28 mouse cellular contexts compared by ENCODE assay signal in genomic region chr5:17720011-17720410, GRCm38 (mm10).
A peak's percentile ranks its signal among the peaks of the same experiment; 100 is the strongest.
DNase-seq lines count a peak whose midpoint lies in the region; ATAC-seq and TF ChIP-seq lines count a peak whose summit lies in the region.
"Had no signal": no experiment of that assay in that cellular context is flagged by ENCODE, and none has a peak within 500 bp of the region (broad histone marks: within the 10 kb centered on the region; RNA-seq: fewer than 3 reads in every experiment).

No protein-coding gene starts in this region.

- no peak overlapping the region for H3K4me2 ChIP-seq in midbrain, embryonic 14.5 days (ENCODE audit: low read length)
- no peak overlapping the region for H3K4me2 ChIP-seq in midbrain, embryonic 16.5 days (ENCODE audit: low read length)
- H3K4me2 ChIP-seq: embryonic facial prominence, embryonic 15.5 days; hindbrain, embryonic 12.5 days; intestine, embryonic 15.5 days; liver, embryonic 13.5 days; midbrain, embryonic 15.5 days; neural tube, embryonic 12.5 days had no signal

- POLR2A ChIA-PET in Patski (lab: Charles Lee), result no interaction called here

- intact Hi-C loops in gastrocnemius, postnatal 14 days (cut with DNase I; ENCODE audit: low total_unique reads), result no loop called here
- intact Hi-C loops in heart, postnatal 10 days (cut with DNase I), result no loop called here
- intact Hi-C loops in heart, postnatal 25 days (cut with DNase I), result no loop called here

- DNase-seq in midbrain, embryonic 14.5 days, result peak; percentile 3
- DNase-seq in Patski (ENCODE audit: low read depth, low spot score), result peak; percentile 75
- DNase-seq in gastrocnemius, postnatal 14 days, result peak; percentile 27
- no peak for DNase-seq in heart, postnatal 10 days
- DNase-seq in left cerebral cortex, adult 9 months (ENCODE audit: low spot score in 2 of 2), result no peak
- DNase-seq in heart, postnatal 25 days (ENCODE audit: low spot score), result no peak
- DNase-seq: adrenal gland, postnatal 10 days; B cell, adult 2 months; cerebellum, adult 11 months; cerebellum, adult 9-10 months; cerebellum, postnatal 36 days; heart, postnatal 36 days; kidney, adult 2 months; kidney, postnatal 4 days; left cerebral cortex, postnatal 4 days; liver, embryonic 13.5 days; lung, postnatal 14 days; thymus, adult 2 months; thymus, postnatal 36 days had no signal

- H3K4me1 ChIP-seq in midbrain, embryonic 14.5 days (ENCODE audit: control insufficient read depth, insufficient read depth, low read length), result no peaks in the 10 kb centered on the region
- peaks cover 4% of the 10 kb centered on the region; the same call in 1 of the 2 replicates for H3K4me1 ChIP-seq in midbrain, embryonic 16.5 days (ENCODE audit: control insufficient read depth, insufficient read depth, low read length)
- H3K4me1 ChIP-seq: embryonic facial prominence, embryonic 15.5 days; hindbrain, embryonic 12.5 days; intestine, embryonic 15.5 days; liver, embryonic 13.5 days had no signal

- ATAC-seq in midbrain, embryonic 14.5 days (ENCODE audit: low FRiP score, low TSS enrichment), result no peak
- no peak for ATAC-seq in midbrain, embryonic 16.5 days
- ATAC-seq in Patski, result peak; percentile 99
- ATAC-seq: forebrain, embryonic 14.5 days; hindbrain, postnatal 0 days; intestine, embryonic 15.5 days; midbrain, embryonic 15.5 days had no signal

- in situ Hi-C loops in Patski (cut with MboI; ENCODE audit: low pct_unique_long_range_greater_than_20kb), result no loop called here

- H3K4me3 ChIP-seq in midbrain, embryonic 14.5 days (replicated peaks; ENCODE audit: low read depth, low read length), result no peak overlapping the region
- H3K4me3 ChIP-seq in midbrain, embryonic 16.5 days (ENCODE audit: low read depth, low read length), result no peak overlapping the region
- H3K4me3 ChIP-seq: embryonic facial prominence, embryonic 15.5 days; hindbrain, embryonic 12.5 days; intestine, embryonic 15.5 days; liver, embryonic 13.5 days; midbrain, embryonic 15.5 days; neural tube, embryonic 12.5 days had no signal

- no peaks in the 10 kb centered on the region for H3K36me3 ChIP-seq in midbrain, embryonic 14.5 days (ENCODE audit: control insufficient read depth, insufficient read depth, low read length)
- H3K36me3 ChIP-seq in midbrain, embryonic 16.5 days (ENCODE audit: control insufficient read depth, insufficient read depth, low read length), result no peaks in the 10 kb centered on the region
- H3K36me3 ChIP-seq: embryonic facial prominence, embryonic 15.5 days; hindbrain, embryonic 12.5 days; intestine, embryonic 15.5 days; liver, embryonic 13.5 days; midbrain, embryonic 15.5 days; neural tube, embryonic 12.5 days had no signal

- H3K27me3 ChIP-seq in midbrain, embryonic 14.5 days (ENCODE audit: control insufficient read depth, insufficient read depth, low read length), result no peaks in the 10 kb centered on the region
- no peaks in the 10 kb centered on the region for H3K27me3 ChIP-seq in midbrain, embryonic 16.5 days (ENCODE audit: control insufficient read depth, insufficient read depth, low read depth, low read length)
- no peaks in the 10 kb centered on the region for H3K27me3 ChIP-seq in Patski
- H3K27me3 ChIP-seq: embryonic facial prominence, embryonic 15.5 days; hindbrain, embryonic 12.5 days; intestine, embryonic 15.5 days; liver, embryonic 13.5 days; midbrain, embryonic 15.5 days; neural tube, embryonic 12.5 days had no signal

- 76% methylated on average over 4 of the region's 4 CpGs for WGBS in midbrain, embryonic 14.5 days
- 70% methylated on average over 4 of the region's 4 CpGs for WGBS in midbrain, embryonic 16.5 days

- no peaks in the 10 kb centered on the region for H3K9me3 ChIP-seq in midbrain, embryonic 14.5 days (ENCODE audit: control insufficient read depth, low read length)
- no peaks in the 10 kb centered on the region for H3K9me3 ChIP-seq in midbrain, embryonic 16.5 days (replicated peaks; ENCODE audit: control insufficient read depth, low read length, poor library complexity, severe bottlenecking)
- H3K9me3 ChIP-seq: embryonic facial prominence, embryonic 15.5 days; hindbrain, embryonic 12.5 days; intestine, embryonic 15.5 days; liver, embryonic 13.5 days; midbrain, embryonic 15.5 days; neural tube, embryonic 12.5 days had no signal

- CTCF ChIA-PET in Patski (lab: Charles Lee), result interaction anchor here (1.4 kb wide), 1 partner anchor 44 kb away, joined by 3 read pairs; no protein-coding TSS in a partner anchor

- H3K9ac ChIP-seq in midbrain, embryonic 14.5 days (replicated peaks; ENCODE audit: low read length), result no peak overlapping the region
- no peak overlapping the region for H3K9ac ChIP-seq in midbrain, embryonic 16.5 days (ENCODE audit: low read depth, low read length)
- H3K9ac ChIP-seq: embryonic facial prominence, embryonic 15.5 days; hindbrain, embryonic 12.5 days; intestine, embryonic 15.5 days; liver, embryonic 13.5 days; midbrain, embryonic 15.5 days; neural tube, embryonic 12.5 days had no signal

- peak; percentile 40 for TF ChIP-seq CTCF in Patski (IDR thresholded peaks at IDR 0.05)

- no peak overlapping the region for H3K27ac ChIP-seq in midbrain, embryonic 14.5 days (replicated peaks; ENCODE audit: low read depth, low read length)
- H3K27ac ChIP-seq in midbrain, embryonic 16.5 days (ENCODE audit: low read length), result no peak overlapping the region
- H3K27ac ChIP-seq: embryonic facial prominence, embryonic 15.5 days; hindbrain, embryonic 12.5 days; hindbrain, postnatal 0 days; intestine, embryonic 15.5 days; kidney, postnatal 0 days; liver, embryonic 13.5 days; midbrain, embryonic 15.5 days; neural tube, embryonic 12.5 days had no signal

Comparison
In these comparisons a context has a peak if more than half of its experiments do, and no peak if none do; other contexts are left out.
1. DNase-seq: peak in midbrain, embryonic 14.5 days (single experiment), Patski (single experiment) and gastrocnemius, postnatal 14 days (single experiment); none in heart, postnatal 10 days (0 of 2), left cerebral cortex, adult 9 months (0 of 2) and heart, postnatal 25 days (single experiment).